Mouse (Mus musculus): Measurements from ENCODE around the gene Gm28043. TPM values are rescaled to one million over a fixed set of nuclear protein-coding genes. Genes with fewer than 3 reads are reported as not detected.

Gm28043 gene
- 7.5 TPM for polyA plus RNA-seq (2017; shearing (Covaris generic))

DNA sequence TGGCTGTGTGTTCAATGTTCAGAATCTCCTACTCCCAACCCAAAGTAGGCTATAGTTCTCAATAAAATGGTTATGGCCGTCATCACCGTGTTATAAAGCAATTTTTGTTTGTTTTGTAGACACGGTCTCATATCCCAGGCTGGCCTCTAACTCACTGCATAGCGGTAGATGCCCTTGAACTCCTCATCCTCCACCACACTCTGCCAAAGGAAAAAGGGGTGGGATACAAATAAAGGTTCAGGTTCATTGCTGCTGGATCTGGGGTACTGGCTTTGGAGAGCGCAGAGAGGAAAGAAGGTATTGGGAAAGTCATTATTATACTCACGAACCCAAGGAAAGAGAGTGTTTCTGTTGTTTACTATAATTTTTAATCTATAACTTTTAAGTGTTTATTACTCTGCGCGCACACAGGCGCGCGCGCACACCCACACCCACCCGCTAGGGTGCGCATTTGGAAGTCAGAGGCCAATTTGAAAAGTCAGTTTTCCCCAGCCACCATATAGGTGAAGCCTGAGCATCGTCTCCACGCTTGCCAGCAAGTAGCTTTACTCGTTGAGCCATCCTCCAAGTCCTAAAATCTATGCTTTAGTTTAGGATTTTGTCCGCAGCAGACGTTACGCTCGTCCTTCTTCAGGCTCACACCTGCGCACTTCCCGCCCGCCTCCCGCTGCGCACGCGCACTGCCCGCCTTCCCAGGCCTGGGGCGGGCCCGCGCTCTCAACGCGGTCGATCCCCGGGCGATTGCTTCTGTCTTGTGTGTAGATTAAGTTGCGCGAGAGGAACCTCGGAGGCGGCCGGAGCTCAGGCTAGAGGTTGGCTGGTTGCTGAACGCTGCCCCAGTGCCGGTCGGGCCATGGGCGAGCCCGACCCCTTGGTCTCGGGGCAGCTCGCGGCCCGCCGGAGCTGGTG is at the start of gene Gm28043, which contains the start of gene Rnf8:
TSS of gene Gm28043 (plus strand) at position 762 of the 909 bp plus-strand sequence.
TSS of gene Rnf8 (plus strand) at position 676 of the 909 bp plus-strand sequence.

DNA sequence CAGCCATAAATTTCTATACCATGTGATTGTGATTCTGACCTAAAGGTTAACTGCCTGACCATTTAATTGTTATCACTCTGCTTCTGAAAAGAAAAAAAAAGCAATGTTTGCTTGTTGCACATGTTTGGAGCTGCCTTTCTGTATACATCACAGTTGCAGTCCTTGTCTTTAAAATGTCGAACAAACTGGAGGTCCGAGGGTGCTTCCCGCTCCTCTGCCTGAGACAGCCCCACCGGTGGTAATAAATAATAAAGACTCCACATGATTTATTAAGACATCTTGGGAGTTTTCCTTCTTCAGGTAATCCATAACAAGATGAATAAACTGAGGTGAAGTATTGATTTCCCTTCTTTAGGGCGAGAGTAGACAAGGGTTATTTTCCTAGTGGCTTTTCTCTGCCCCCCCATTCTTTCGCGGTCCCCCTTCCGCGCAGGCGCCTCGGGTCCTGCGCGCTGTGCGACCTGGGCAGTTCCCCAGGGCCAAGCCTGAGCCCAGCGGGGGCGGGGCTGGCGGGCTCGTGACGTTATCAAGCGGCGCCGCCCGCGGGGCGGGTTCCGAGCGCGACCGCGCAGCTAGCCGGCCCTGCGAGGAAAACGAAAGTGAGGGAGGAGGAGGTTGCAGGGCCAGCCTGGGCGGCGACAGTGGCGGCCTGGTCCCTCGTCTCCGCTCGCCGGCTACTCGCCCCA is 45.5 kb downstream of the Gm28043 start, which contains the start of gene Cmtr1:
TSS of gene Cmtr1 (plus strand) at position 520 of the 686 bp plus-strand sequence.

DNA sequence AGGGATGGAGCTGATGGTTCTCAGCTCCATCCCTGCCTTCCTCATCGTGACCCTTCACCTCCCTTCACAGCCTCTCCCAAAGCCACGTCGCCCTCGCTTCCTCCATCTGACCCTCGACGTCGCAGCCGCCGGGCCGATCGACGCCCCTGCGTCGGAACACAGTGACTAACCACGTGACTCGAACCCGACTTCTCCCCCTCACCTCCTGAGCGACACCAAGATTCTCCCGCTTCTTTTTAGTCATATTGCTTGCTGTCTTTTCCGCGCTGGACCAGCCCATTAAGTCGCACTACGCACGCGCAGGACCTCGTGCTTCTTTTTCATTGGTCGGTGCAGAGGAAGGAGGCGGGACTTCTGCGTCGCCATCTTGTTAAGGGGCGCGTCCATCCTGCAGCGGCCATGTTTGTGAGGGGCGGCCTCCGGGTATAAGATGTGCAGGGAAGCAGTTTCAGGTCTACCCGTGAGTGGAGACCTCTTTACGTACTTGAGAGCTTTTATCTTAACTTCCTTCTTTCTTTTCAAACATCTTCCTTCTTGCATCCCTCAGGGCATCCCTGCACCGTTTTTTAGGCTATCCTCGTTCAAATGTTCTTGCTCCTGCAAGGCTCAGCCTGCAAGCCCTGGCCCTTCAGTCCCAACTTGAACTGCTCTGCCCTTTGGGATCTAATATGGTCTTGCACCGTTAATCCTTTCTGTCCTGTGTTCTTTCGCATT is 102.2 kb downstream of the Gm28043 start, which contains the start of gene Ccdc167:
TSS of gene Ccdc167 (minus strand) at position 313 of the 714 bp plus-strand sequence.

Other genes with a start within 250 kb of the Gm28043 start
- gene Pim1, start 124.1 kb upstream of the Gm28043 start, polyA plus RNA-seq (2017; shearing (Covaris generic)): 95.5 TPM
- 0.12 TPM for gene Gm17657, start 65.2 kb upstream of the Gm28043 start, polyA plus RNA-seq (2017; shearing (Covaris generic))
- gene Tbc1d22b, start 65.1 kb upstream of the Gm28043 start, polyA plus RNA-seq (2017; shearing (Covaris generic)): 38.6 TPM
- gene Tmem217, start 62.5 kb upstream of the Gm28043 start, polyA plus RNA-seq (2017; shearing (Covaris generic)): 4.2 TPM
- gene Rnf8, start 86 bp upstream of the Gm28043 start, polyA plus RNA-seq (2017; shearing (Covaris generic)): 70.3 TPM
- 220 TPM for gene Cmtr1, start 45.7 kb downstream of the Gm28043 start, polyA plus RNA-seq (2017; shearing (Covaris generic))
- gene Ccdc167, start 102.2 kb downstream of the Gm28043 start, polyA plus RNA-seq (2017; shearing (Covaris generic)): 8.5 TPM

Data from CD4-positive, CD25-positive, alpha-beta regulatory T cell (primary cell).